Mouse (Mus musculus) ZHBTc4 (cell line): ENCODE measurements around the gene Slit3.

Source experiments
- DNase-seq: peaks from one replicate; pipeline ENCODE4 v3.0.0-alpha.2; 2011; ENCODE audit warnings: low read depth, low spot score

Gene Slit3

DNA sequence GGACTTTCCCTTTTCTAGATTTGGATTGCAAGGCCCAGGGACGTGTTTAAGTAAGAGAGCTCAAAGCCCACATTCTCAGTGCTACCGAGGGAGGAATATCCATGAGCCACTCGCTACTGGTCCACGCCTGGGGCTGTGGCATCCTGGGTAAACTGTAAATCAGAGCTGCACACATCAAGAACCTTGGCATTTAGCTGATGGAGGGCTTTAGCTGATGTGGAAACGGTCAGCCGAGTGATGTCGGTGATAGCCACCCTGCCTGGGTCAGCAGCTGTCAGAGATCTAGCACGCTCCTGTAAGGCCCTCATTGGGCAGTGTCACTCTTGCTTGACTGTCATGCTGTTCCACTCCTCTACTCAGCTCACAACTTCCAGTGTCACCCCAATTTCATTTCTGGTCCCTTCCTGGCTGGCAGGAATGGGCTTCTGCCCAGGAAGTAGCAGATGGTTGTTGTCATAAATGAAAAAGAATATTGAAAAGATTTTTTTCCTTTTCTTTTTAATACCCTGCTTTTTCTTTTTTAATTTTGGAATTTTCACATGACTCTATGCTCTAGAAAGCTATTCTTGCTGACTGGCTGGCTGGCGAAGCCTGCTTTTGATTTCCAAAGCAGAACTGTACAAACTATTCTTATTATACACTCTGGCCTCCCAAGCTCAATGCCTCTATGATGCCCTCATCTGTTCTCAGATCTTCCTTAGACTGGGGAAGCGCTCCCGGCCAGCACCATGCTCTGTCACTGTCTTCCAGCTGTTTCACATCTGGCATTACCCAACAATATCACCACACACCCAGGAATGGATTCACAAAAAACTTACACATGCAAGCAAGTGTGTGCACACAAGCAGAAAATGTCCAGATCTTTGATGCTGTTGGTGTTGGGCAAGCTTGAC is 635.6 kb downstream of the Slit3 start:
- DNase-seq: no peak
